Mouse (Mus musculus) adrenal gland, adult (tissue): ENCODE measurements at regions not wholly inside any gene's neighbourhood (a gene's known extent, or its start where the extent isn't known, plus 50 kb on each side); places are given as distances from the start of the nearest gene placed in this dataset.

Source experiments
- DNase-seq, 2 experiments: peaks; one replicate each; pipeline ENCODE4 v3.0.0; 2022 to 2023; ENCODE audit warnings: low spot score in 1 of 2; ENCODE audit not compliant: inconsistent age in 2 of 2

GRCm38 (mm10) chr9:79392020-79392419, 326.6 kb downstream of the Col12a1 start:
- DNase-seq: no peak

- no peak for DNase-seq
These were observed 303.6 kb downstream of the Col12a1 start for GRCm38 (mm10) chr9:79414989-79415388.

- no peak for DNase-seq
These were observed 288.2 kb downstream of the Col12a1 start for GRCm38 (mm10) chr9:79430417-79430816.

GRCm38 (mm10) chr9:79437636-79438035, 281.0 kb downstream of the Col12a1 start:
- DNase-seq: no peak

GRCm38 (mm10) chr9:79439233-79439960, 279.2 kb downstream of the Col12a1 start:
- DNase-seq: no peak

- DNase-seq: no peak
These were observed 263.4 kb downstream of the Col12a1 start for GRCm38 (mm10) chr9:79455226-79455625.

- no peak for DNase-seq
These were observed 239.5 kb downstream of the Col12a1 start for GRCm38 (mm10) chr9:79479118-79479517.

GRCm38 (mm10) chr9:79500253-79500652, 218.4 kb downstream of the Col12a1 start:
- no peak for DNase-seq

- DNase-seq: peak in 1 of 2 experiments; percentile 30
These were observed 216.6 kb downstream of the Col12a1 start for GRCm38 (mm10) chr9:79502034-79502433.

- no peak for DNase-seq
These were observed 202.2 kb downstream of the Col12a1 start for GRCm38 (mm10) chr9:79516384-79516783.

GRCm38 (mm10) chr9:79517461-79517860, 201.2 kb downstream of the Col12a1 start:
- DNase-seq: peak; percentile 61 to 68

GRCm38 (mm10) chr9:79518640-79519039, 200.0 kb downstream of the Col12a1 start:
- peak; percentile 6 to 20 for DNase-seq

GRCm38 (mm10) chr9:79520498-79520897, 198.1 kb downstream of the Col12a1 start:
- DNase-seq: no peak

- DNase-seq: no peak
These were observed 195.6 kb downstream of the Col12a1 start for GRCm38 (mm10) chr9:79523054-79523453.

- DNase-seq: no peak
These were observed 193.6 kb downstream of the Col12a1 start for GRCm38 (mm10) chr9:79525000-79525399.

- DNase-seq: no peak
These were observed 192.2 kb downstream of the Col12a1 start for GRCm38 (mm10) chr9:79526390-79526789.

GRCm38 (mm10) chr9:79527331-79527730, 191.3 kb downstream of the Col12a1 start:
- DNase-seq: no peak
